ENCODE assay signal across 22 mouse cellular contexts in genomic region chr3:50990810-50991209, GRCm38 (mm10).
DNase-seq lines count a peak whose midpoint lies in the region; ATAC-seq lines count a peak whose summit lies in the region.
"Had no signal": no experiment of that assay in that cellular context is flagged by ENCODE, and none has a peak within 500 bp of the region (broad histone marks: within the 10 kb centered on the region; RNA-seq: fewer than 3 reads in every experiment).

No protein-coding gene starts in this region.

- no peak for DNase-seq in forebrain, embryonic 10.5 days (ENCODE audit: extremely low spot score, low spot score)
- no peak for DNase-seq in limb, embryonic 10.5 days (ENCODE audit: low spot score)
- no peak for DNase-seq in spleen, adult 18-20 months
- DNase-seq: adrenal gland, adult 2 months; adrenal gland, postnatal 14 days; B cell, adult 2 months; cerebellum, adult 11 months; cerebellum, adult 2 months; cerebellum, adult 9-11 months; cerebellum, postnatal 25 days; gastrocnemius, postnatal 25 days; heart, adult 2 months had no signal

- H3K9ac ChIP-seq in forebrain, embryonic 13.5 days = no peak overlapping the region
- H3K9ac ChIP-seq in liver, embryonic 15.5 days = no peak overlapping the region
- H3K9ac ChIP-seq in liver, embryonic 12.5 days = no peak overlapping the region
- H3K9ac ChIP-seq: forebrain, embryonic 15.5 days; hindbrain, embryonic 12.5 days; hindbrain, embryonic 15.5 days had no signal

- no peak overlapping the region for H3K4me2 ChIP-seq in forebrain, embryonic 13.5 days
- H3K4me2 ChIP-seq in liver, embryonic 15.5 days = no peak overlapping the region
- H3K4me2 ChIP-seq in liver, embryonic 12.5 days = no peak overlapping the region
- H3K4me2 ChIP-seq: forebrain, embryonic 15.5 days; heart, embryonic 11.5 days; hindbrain, embryonic 12.5 days; hindbrain, embryonic 15.5 days had no signal

- no peak overlapping the region for H3K4me3 ChIP-seq in forebrain, embryonic 10.5 days
- no peak overlapping the region for H3K4me3 ChIP-seq in forebrain, embryonic 13.5 days
- no peak overlapping the region for H3K4me3 ChIP-seq in liver, embryonic 15.5 days (replicated peaks)
- H3K4me3 ChIP-seq in liver, embryonic 12.5 days = no peak overlapping the region
- H3K4me3 ChIP-seq in limb, embryonic 10.5 days = no peak overlapping the region
- H3K4me3 ChIP-seq: forebrain, embryonic 15.5 days; heart, adult 2 months; hindbrain, embryonic 12.5 days; hindbrain, embryonic 15.5 days had no signal

- peaks cover 28% of the 10 kb centered on the region for H3K4me1 ChIP-seq in forebrain, embryonic 10.5 days
- peaks cover 8% of the 10 kb centered on the region; the same call in 1 of the 2 replicates for H3K4me1 ChIP-seq in forebrain, embryonic 13.5 days
- no peaks in the 10 kb centered on the region for H3K4me1 ChIP-seq in liver, embryonic 15.5 days (replicated peaks)
- no peaks in the 10 kb centered on the region for H3K4me1 ChIP-seq in liver, embryonic 12.5 days
- H3K4me1 ChIP-seq in limb, embryonic 10.5 days = peaks cover 22% of the 10 kb centered on the region

- ATAC-seq in forebrain, embryonic 13.5 days = no peak
- ATAC-seq in liver, embryonic 15.5 days (ENCODE audit: insufficient read depth) = peak; percentile 40
- no peak for ATAC-seq in liver, embryonic 12.5 days
- ATAC-seq: forebrain, embryonic 15.5 days; Patski had no signal

- no peaks in the 10 kb centered on the region for H3K9me3 ChIP-seq in forebrain, embryonic 10.5 days
- no peaks in the 10 kb centered on the region for H3K9me3 ChIP-seq in forebrain, embryonic 13.5 days (replicated peaks)
- H3K9me3 ChIP-seq in liver, embryonic 15.5 days (replicated peaks) = no peaks in the 10 kb centered on the region
- no peaks in the 10 kb centered on the region for H3K9me3 ChIP-seq in liver, embryonic 12.5 days (replicated peaks)
- H3K9me3 ChIP-seq in limb, embryonic 10.5 days (replicated peaks) = no peaks in the 10 kb centered on the region
- H3K9me3 ChIP-seq: forebrain, embryonic 15.5 days; hindbrain, embryonic 12.5 days; hindbrain, embryonic 15.5 days had no signal

- 0 out of 2 replicates have a peak overlapping the region, but pooled peaks have one; percentile 35 for H3K27ac ChIP-seq in forebrain, embryonic 10.5 days
- H3K27ac ChIP-seq in forebrain, embryonic 13.5 days = no peak overlapping the region
- no peak overlapping the region for H3K27ac ChIP-seq in liver, embryonic 15.5 days (replicated peaks)
- H3K27ac ChIP-seq in liver, embryonic 12.5 days = no peak overlapping the region
- H3K27ac ChIP-seq in limb, embryonic 10.5 days = 0 out of 2 replicates have a peak overlapping the region, but pooled peaks have one; percentile 8
- H3K27ac ChIP-seq: forebrain, embryonic 15.5 days; heart, adult 2 months; hindbrain, embryonic 12.5 days; hindbrain, embryonic 15.5 days had no signal

- 84% methylated on average over 11 of the region's 11 CpGs for WGBS in forebrain, embryonic 10.5 days
- 82% methylated on average over 11 of the region's 11 CpGs for WGBS in forebrain, embryonic 13.5 days
- 61% methylated on average over 11 of the region's 11 CpGs for WGBS in liver, embryonic 15.5 days (ENCODE audit: insufficient replicate concordance)
- 60% methylated on average over 11 of the region's 11 CpGs for WGBS in liver, embryonic 12.5 days (ENCODE audit: insufficient replicate concordance)
- WGBS in limb, embryonic 10.5 days = 85% methylated on average over 11 of the region's 11 CpGs

- H3K27me3 ChIP-seq in forebrain, embryonic 10.5 days (ENCODE audit: poor library complexity, severe bottlenecking) = no peaks in the 10 kb centered on the region
- no peaks in the 10 kb centered on the region for H3K27me3 ChIP-seq in forebrain, embryonic 13.5 days
- H3K27me3 ChIP-seq in liver, embryonic 15.5 days = no peaks in the 10 kb centered on the region
- no peaks in the 10 kb centered on the region for H3K27me3 ChIP-seq in liver, embryonic 12.5 days (replicated peaks)
- no peaks in the 10 kb centered on the region for H3K27me3 ChIP-seq in limb, embryonic 10.5 days (ENCODE audit: low read depth, poor library complexity, severe bottlenecking)
- H3K27me3 ChIP-seq: CH12.LX; forebrain, embryonic 15.5 days; hindbrain, embryonic 12.5 days; hindbrain, embryonic 15.5 days had no signal

- no peaks in the 10 kb centered on the region for H3K36me3 ChIP-seq in forebrain, embryonic 10.5 days (replicated peaks)
- H3K36me3 ChIP-seq in forebrain, embryonic 13.5 days (ENCODE audit: poor library complexity, severe bottlenecking) = no peaks in the 10 kb centered on the region
- H3K36me3 ChIP-seq in liver, embryonic 15.5 days (replicated peaks) = no peaks in the 10 kb centered on the region
- no peaks in the 10 kb centered on the region for H3K36me3 ChIP-seq in liver, embryonic 12.5 days
- H3K36me3 ChIP-seq in limb, embryonic 10.5 days = no peaks in the 10 kb centered on the region
- H3K36me3 ChIP-seq: forebrain, embryonic 15.5 days; G1E; hindbrain, embryonic 12.5 days; hindbrain, embryonic 15.5 days had no signal

Comparison
In these comparisons a context has a peak if more than half of its experiments do, and no peak if none do; other contexts are left out.
1. H3K27ac ChIP-seq: peak in forebrain, embryonic 10.5 days (single experiment) and limb, embryonic 10.5 days (single experiment); none in forebrain, embryonic 13.5 days (single experiment), liver, embryonic 15.5 days (single experiment) and liver, embryonic 12.5 days (single experiment).